Mouse (Mus musculus) hindbrain, postnatal 0 days (tissue): ENCODE data around the gene Cadm1. TPM values are rescaled to one million over a fixed set of nuclear protein-coding genes. Genes with fewer than 3 reads are reported as not detected.
A peak's percentile ranks its signal among the peaks of the same experiment; 100 is the strongest.

Experiments used
- ATAC-seq: fragments of 200-750 bp; cut with Nextera tagmentation; 2 replicates; pipeline ENCODE4 v1.8.0; 2017; ENCODE audit warnings: mild to moderate bottlenecking, moderate TSS enrichment, moderate library complexity
- DNase-seq: peaks from one replicate; pipeline ENCODE4 v3.0.0-alpha.2; 2015; ENCODE audit warnings: low spot score
- H3K27ac ChIP-seq: fragments of 300-500 bp; sonication (generic); 2 replicates; pipeline ENCODE4 v1.5.1; 2014; ENCODE audit warnings: mild to moderate bottlenecking
- H3K27me3 ChIP-seq: fragments of 300-500 bp; sonication (generic); 2 replicates; pipeline ENCODE4 v1.6.1; 2014; ENCODE audit warnings: low read length, mixed read lengths; ENCODE audit not compliant: insufficient read depth
- H3K36me3 ChIP-seq: fragments of 300-500 bp; sonication (generic); 2 replicates; pipeline ENCODE4 v1.6.1; 2014; ENCODE audit warnings: low read length, mixed read lengths; ENCODE audit not compliant: insufficient read depth
- H3K4me1 ChIP-seq: fragments of 300-500 bp; sonication (generic); 2 replicates; pipeline ENCODE4 v1.6.1; 2014; ENCODE audit warnings: antibody characterized with exemption, low read length, mixed read lengths; ENCODE audit not compliant: insufficient read depth
- H3K4me2 ChIP-seq: fragments of 300-500 bp; sonication (generic); 2 replicates; pipeline ENCODE4 v1.6.1; 2014; ENCODE audit warnings: low read depth, mild to moderate bottlenecking, low read length, moderate library complexity, mixed read lengths
- H3K4me3 ChIP-seq: fragments of 300-500 bp; sonication (generic); 2 replicates; pipeline ENCODE4 v1.5.1; 2014; ENCODE audit warnings: low read length
- H3K9ac ChIP-seq: fragments of 300-500 bp; sonication (generic); replicated peaks from 2 replicates; pipeline ENCODE4 v1.6.1; 2014; ENCODE audit warnings: mild to moderate bottlenecking, low read length, moderate library complexity, mixed read lengths
- H3K9me3 ChIP-seq: fragments of 300-500 bp; sonication (generic); 2 replicates; pipeline ENCODE4 v1.6.1; 2016; ENCODE audit warnings: low read length, mixed read lengths
- CTCF ChIP-seq: IDR thresholded peaks from 2 replicates; pipeline ENCODE4 v1.5.1; 2016; ENCODE audit warnings: antibody characterized with exemption, control low read depth, low read depth
- WGBS: fragments of 180-500 bp; shearing (Covaris S2); extraction: QIAGEN DNeasy Blood & Tissue Kit; methylation state at CpG from one replicate; pipeline ENCODE4 v1.1.7; 2014; 5-methylcytosine and 5-hydroxymethylcytosine counted together
- polyA plus RNA-seq: library from polyadenylated mRNA; unstranded; fragments of >200 nt; fragmentation: Nextera tagmentation; extraction: Ambion mirVana; gene quantifications from 2 replicates; pipeline ENCODE4 v1.2.1, GENCODE M21; 2015
- total RNA-seq: library from RNA; depleted of rRNA; stranded (reverse); fragments of >200 nt; gene quantifications from 2 replicates; pipeline ENCODE4 v1.2.3, GENCODE M21; 2014

Gene Cadm1
- total and polyA plus RNA-seq, 2 experiments from 2014 or later = 115 to 203 TPM

DNA sequence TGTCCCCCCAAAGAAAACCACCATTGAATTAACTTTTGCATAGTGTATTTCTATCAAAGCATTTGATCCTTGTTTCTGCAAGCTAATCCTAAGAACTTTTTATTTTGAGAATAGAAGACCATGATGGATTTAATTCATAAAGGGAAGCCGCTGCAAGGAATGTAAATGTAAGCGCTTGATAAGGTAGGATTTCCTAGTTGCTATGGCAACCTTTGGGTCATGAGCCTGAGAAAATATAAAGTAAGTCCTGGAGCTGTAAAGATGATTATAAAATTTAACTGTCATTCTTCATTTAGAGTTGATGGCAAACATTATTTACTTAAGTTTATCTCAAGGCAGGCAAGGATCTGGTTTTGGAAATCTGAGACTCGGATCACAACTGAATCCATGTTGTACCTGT is 197.6 kb downstream of the Cadm1 start:
- Histone ChIP-seq H3K27me3 (no peaks in the 10 kb centered on the region), H3K4me3 (no peak overlapping the region), H3K4me1 (no peaks in the 10 kb centered on the region), H3K27ac (no peak overlapping the region), H3K4me2 (no peak overlapping the region), H3K9ac (no peak overlapping the region), H3K9me3 (no peaks in the 10 kb centered on the region), H3K36me3 (no peaks in the 10 kb centered on the region)
- 78% methylated on average over 3 of the region's 3 CpGs for WGBS
- TF ChIP-seq CTCF = no peak
- ATAC-seq = no peak
- DNase-seq = no peak

- H3K4me3 ChIP-seq = no peak overlapping the region
- H3K4me1 ChIP-seq = 0 out of 2 replicates have a peak, but pooled peaks cover 5% of the 10 kb centered on the region
- H3K9ac ChIP-seq = no peak overlapping the region
- no peaks in the 10 kb centered on the region for H3K36me3 ChIP-seq
- ATAC-seq = no peak
- DNase-seq = no peak
- TF ChIP-seq CTCF = no peak
- no peaks in the 10 kb centered on the region for H3K9me3 ChIP-seq
- WGBS = 38% methylated on average over 5 of the region's 5 CpGs
- H3K4me2 ChIP-seq = no peak overlapping the region
- 0 out of 2 replicates have a peak overlapping the region, but pooled peaks have one; percentile 38 for H3K27ac ChIP-seq
- no peaks in the 10 kb centered on the region for H3K27me3 ChIP-seq
These were observed 198.9 kb downstream of the Cadm1 start for GRCm38 (mm10) chr9:47728852-47729251.

GRCm38 (mm10) chr9:47730247-47730646 is 200.3 kb downstream of the Cadm1 start:
- Histone ChIP-seq H3K9ac (no peak overlapping the region), H3K36me3 (no peaks in the 10 kb centered on the region), H3K4me2 (no peak overlapping the region), H3K4me1 (0 out of 2 replicates have a peak, but pooled peaks cover 5% of the 10 kb centered on the region), H3K27ac (no peak overlapping the region), H3K27me3 (no peaks in the 10 kb centered on the region), H3K4me3 (no peak overlapping the region), H3K9me3 (no peaks in the 10 kb centered on the region)
- 91% methylated on average over 6 of the region's 6 CpGs for WGBS
- ATAC-seq (no peak), DNase-seq (no peak)
- TF ChIP-seq CTCF = no peak

DNA sequence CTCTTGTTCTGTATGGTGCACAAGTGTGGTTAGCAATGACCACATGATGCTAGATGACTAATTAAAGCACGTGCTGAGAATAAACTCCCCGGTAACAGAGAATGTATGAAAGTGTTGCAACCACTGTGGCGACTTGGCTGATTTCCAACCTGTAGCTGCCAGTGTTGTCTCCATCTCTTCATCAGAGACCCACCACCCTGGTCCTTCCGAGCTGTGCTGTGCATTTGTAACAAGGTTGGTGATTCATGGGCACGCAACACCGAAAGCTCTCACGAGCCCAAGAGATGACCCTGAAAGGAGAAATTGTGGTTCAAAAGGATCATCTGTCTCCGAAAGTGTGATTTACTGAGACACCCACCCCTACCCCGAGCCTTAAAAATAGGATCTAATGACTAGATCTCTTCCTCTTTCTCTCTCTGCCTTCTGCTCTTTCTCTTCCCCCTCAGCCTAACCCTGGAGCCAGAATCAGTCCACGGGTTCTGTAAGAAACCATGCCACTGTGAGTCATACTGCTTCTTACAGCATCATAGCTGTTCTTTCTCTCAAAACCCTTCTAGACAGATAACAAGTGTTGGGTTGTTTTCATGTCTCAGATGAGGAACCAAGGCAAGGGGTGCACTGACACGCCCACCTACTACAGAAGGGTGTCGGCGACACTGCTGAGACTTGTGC is 203.9 kb downstream of the Cadm1 start:
- peak; percentile 33 for DNase-seq
- H3K4me1 ChIP-seq = peaks cover 14% of the 10 kb centered on the region
- H3K4me2 ChIP-seq = no peak overlapping the region
- H3K27me3 ChIP-seq = no peaks in the 10 kb centered on the region
- no peak for TF ChIP-seq CTCF
- H3K4me3 ChIP-seq = no peak overlapping the region
- no peak for ATAC-seq
- H3K27ac ChIP-seq = no peak overlapping the region
- H3K9ac ChIP-seq = no peak overlapping the region
- no peaks in the 10 kb centered on the region for H3K36me3 ChIP-seq
- H3K9me3 ChIP-seq = no peaks in the 10 kb centered on the region
- 65% methylated on average over 13 of the region's 13 CpGs for WGBS

DNA sequence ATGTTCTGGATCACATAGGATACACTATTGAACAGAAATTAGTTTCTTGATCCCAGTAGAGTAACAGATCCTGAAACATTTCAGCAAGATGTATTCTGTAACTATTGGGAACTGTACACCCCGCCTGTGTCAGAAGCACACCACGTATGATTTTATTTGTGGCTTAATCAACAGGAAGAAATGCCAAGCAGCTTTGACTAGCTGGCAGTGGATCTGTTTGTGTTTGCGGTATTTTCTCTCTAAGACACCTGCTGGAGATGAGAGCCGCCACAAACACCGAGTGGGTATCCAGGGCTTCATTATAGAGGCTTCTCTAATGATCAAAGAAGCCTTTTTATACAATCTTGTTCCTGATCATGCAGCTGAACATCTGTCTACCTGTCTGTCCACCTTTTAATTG is 204.9 kb downstream of the Cadm1 start:
- ATAC-seq = no peak
- H3K4me3 ChIP-seq = no peak overlapping the region
- no peak for TF ChIP-seq CTCF
- no peaks in the 10 kb centered on the region for H3K9me3 ChIP-seq
- 76% methylated on average over 5 of the region's 5 CpGs for WGBS
- H3K27me3 ChIP-seq = no peaks in the 10 kb centered on the region
- no peak overlapping the region for H3K27ac ChIP-seq
- H3K36me3 ChIP-seq = no peaks in the 10 kb centered on the region
- H3K9ac ChIP-seq = no peak overlapping the region
- peaks cover 20% of the 10 kb centered on the region for H3K4me1 ChIP-seq
- no peak overlapping the region for H3K4me2 ChIP-seq
- no peak for DNase-seq

- no peak for ATAC-seq
- H3K4me2 ChIP-seq = no peak overlapping the region
- no peaks in the 10 kb centered on the region for H3K9me3 ChIP-seq
- no peak for TF ChIP-seq CTCF
- H3K4me3 ChIP-seq = no peak overlapping the region
- H3K27ac ChIP-seq = peak overlapping the region; percentile 29; the same call in 1 of the 2 replicates
- DNase-seq = no peak
- H3K27me3 ChIP-seq = no peaks in the 10 kb centered on the region
- H3K4me1 ChIP-seq = peaks cover 15% of the 10 kb centered on the region
- H3K36me3 ChIP-seq = no peaks in the 10 kb centered on the region
- 50% methylated on average over 4 of the region's 4 CpGs for WGBS
- H3K9ac ChIP-seq = no peak overlapping the region
These were observed 208.8 kb downstream of the Cadm1 start for GRCm38 (mm10) chr9:47738799-47739198.

GRCm38 (mm10) chr9:47739276-47739675 is 209.3 kb downstream of the Cadm1 start:
- H3K36me3 ChIP-seq = no peaks in the 10 kb centered on the region
- WGBS = 10% methylated on average over 7 of the region's 7 CpGs
- DNase-seq = peak; percentile 40
- TF ChIP-seq CTCF = no peak
- ATAC-seq = peak; percentile 67
- no peaks in the 10 kb centered on the region for H3K27me3 ChIP-seq
- no peak overlapping the region for H3K9ac ChIP-seq
- no peak overlapping the region for H3K4me3 ChIP-seq
- peaks cover 15% of the 10 kb centered on the region for H3K4me1 ChIP-seq
- H3K4me2 ChIP-seq = no peak overlapping the region
- H3K27ac ChIP-seq = peak overlapping the region; percentile 29
- no peaks in the 10 kb centered on the region for H3K9me3 ChIP-seq
